Mouse (Mus musculus) C2C12 (cell line): Measurements from ENCODE around the gene Sorcs2. TPM values are rescaled to one million over a fixed set of nuclear protein-coding genes. Genes with fewer than 3 reads are reported as not detected.

Source experiments
- H3K27me3 ChIP-seq: one replicate; pipeline ENCODE4 v1.6.1; 2011; ENCODE audit not compliant: control insufficient read depth, insufficient read depth, insufficient read length
- H3K36me3 ChIP-seq: one replicate; pipeline ENCODE4 v1.6.1; 2011; ENCODE audit not compliant: control insufficient read depth, insufficient read depth
- H3K4me3 ChIP-seq: one replicate; pipeline ENCODE4 v1.5.1; 2011; ENCODE audit warnings: mild to moderate bottlenecking, control low read depth; ENCODE audit not compliant: poor library complexity, insufficient read depth, severe bottlenecking
- H3K79me2 ChIP-seq: one replicate; pipeline ENCODE4 v1.6.1; 2011; ENCODE audit not compliant: control insufficient read depth, insufficient read depth
- H3K79me3 ChIP-seq: one replicate; pipeline ENCODE4 v1.6.1; 2011; ENCODE audit warnings: low read depth, control low read depth
- H3ac ChIP-seq: one replicate; pipeline ENCODE3; 2011; ENCODE audit warnings: low read depth; ENCODE audit not compliant: control insufficient read depth, insufficient read length
- CEBPB ChIP-seq: IDR thresholded peaks from one replicate; pipeline ENCODE4 v1.6.1; 2011; ENCODE audit warnings: low read depth, mild to moderate bottlenecking, control low read depth, moderate library complexity
- CTCF ChIP-seq: IDR thresholded peaks from one replicate; pipeline ENCODE4 v1.5.1; 2011; ENCODE audit not compliant: control insufficient read depth, insufficient read depth, insufficient read length
- FOSL1 ChIP-seq: IDR thresholded peaks from one replicate; pipeline ENCODE4 v1.8.0; 2011; ENCODE audit warnings: mild to moderate bottlenecking, low read length; ENCODE audit not compliant: poor library complexity, insufficient read depth, severe bottlenecking
- MAX ChIP-seq: IDR thresholded peaks from one replicate; pipeline ENCODE4 v1.6.1; 2011; ENCODE audit warnings: mild to moderate bottlenecking, control low read depth
- MYOD1 ChIP-seq: IDR thresholded peaks from one replicate; pipeline ENCODE4 v1.6.1; 2011; ENCODE audit warnings: low read depth; ENCODE audit not compliant: control insufficient read depth, insufficient read length
- MYOG ChIP-seq: IDR thresholded peaks from one replicate; pipeline ENCODE4 v1.6.1; 2011; ENCODE audit not compliant: control insufficient read depth, insufficient read length; ENCODE audit errors: extremely low read depth
- USF1 ChIP-seq: IDR thresholded peaks from one replicate; pipeline ENCODE4 v1.6.1; 2011; ENCODE audit warnings: low read depth, mild to moderate bottlenecking, control low read depth, moderate library complexity
- polyA plus RNA-seq: library from polyadenylated mRNA; unstranded; fragments of >200 nt; fragmentation: generic; extraction: Trizol; gene quantifications from one replicate; pipeline ENCODE4 v1.2.1, GENCODE M21; 2012; ENCODE audit warnings: missing spikeins

Gene Sorcs2
- polyA plus RNA-seq, 1 experiment = 67.7 TPM

DNA sequence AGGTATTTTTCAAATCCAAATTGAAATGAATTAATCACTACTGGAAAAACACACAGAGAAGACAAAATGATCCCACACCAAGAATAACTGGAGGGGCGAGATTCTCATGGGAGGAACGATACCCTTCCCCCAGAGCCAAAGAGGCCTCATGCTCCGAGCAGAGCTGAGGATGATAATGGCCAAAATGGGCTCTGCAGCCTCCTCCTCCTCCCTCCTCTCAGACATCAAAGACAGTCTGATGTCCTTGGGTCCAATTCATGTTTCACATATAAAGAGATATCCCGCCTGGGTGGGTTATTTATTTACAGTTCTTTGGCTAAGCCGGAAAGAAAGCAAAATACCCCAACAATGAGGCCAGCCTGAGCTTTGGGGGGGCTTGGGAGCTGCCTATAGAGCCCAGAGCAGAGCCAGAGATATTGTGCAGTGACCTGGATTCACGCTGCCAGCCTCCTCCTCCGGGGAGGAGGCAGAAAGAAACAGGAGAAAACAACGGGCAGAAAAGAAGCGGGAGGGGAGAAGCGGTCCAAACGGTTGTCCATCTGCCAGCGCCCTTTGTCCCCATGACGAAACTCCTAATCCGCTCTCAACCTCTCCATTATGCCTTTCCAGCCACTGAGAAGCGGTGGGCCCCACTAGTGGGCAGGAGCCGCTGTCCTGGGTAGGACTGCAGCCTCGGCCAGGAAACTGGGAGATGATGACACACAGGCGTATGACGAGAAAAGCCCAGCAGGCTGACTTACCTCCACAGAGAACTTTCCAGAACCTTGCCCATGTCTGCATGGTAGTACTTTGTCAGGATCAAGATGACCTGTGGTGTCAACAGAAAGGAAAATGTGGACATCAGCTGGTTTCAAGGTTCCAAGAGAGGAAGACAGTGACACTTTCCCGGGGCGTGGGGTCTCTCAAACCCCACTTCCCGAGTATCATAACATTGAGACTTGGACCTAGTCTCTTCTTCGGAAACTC is 169.3 kb downstream of the Sorcs2 start:
- H3K79me2 ChIP-seq = no peaks in the 10 kb centered on the region

DNA sequence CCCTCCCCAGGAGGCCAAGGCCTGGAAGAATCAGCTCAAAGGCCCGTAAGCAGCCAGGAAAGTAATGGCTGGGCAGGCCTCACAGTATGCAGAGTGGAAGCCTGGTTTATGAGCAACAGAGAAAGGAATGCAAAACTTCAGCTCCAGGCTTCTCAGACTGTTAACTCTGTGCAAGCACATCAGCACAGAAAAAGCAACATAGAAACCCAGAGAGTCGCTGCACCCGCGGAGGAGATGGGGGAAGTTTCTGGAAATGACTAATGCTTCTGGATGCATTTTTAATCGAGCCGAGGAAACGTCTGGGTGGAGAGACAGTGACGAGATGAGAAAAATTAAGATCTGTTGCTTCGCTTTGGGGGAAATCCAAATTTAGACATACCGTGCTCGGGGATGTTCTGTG is 171.6 kb downstream of the Sorcs2 start:
- Histone ChIP-seq H3K79me2 (no peaks in the 10 kb centered on the region), H3K27me3 (no peaks in the 10 kb centered on the region), H3ac (no peak overlapping the region), H3K36me3 (no peaks in the 10 kb centered on the region), H3K4me3 (no peak overlapping the region), H3K79me3 (no peaks in the 10 kb centered on the region)
- TF ChIP-seq CEBPB (no peak), MYOD1 (no peak), MYOG (no peak), USF1 (no peak), MAX (no peak), FOSL1 (no peak)

More for the DNA sequence above, 169.3 kb downstream of the Sorcs2 start:
- Histone ChIP-seq H3K79me3 (no peaks in the 10 kb centered on the region), H3K27me3 (no peaks in the 10 kb centered on the region), H3K36me3 (no peaks in the 10 kb centered on the region), H3K4me3 (no peak overlapping the region), H3ac (no peak overlapping the region)
- TF ChIP-seq MAX (no peak), FOSL1 (no peak), MYOG (no peak), MYOD1 (no peak), CTCF (no peak), CEBPB (no peak), USF1 (no peak)

DNA sequence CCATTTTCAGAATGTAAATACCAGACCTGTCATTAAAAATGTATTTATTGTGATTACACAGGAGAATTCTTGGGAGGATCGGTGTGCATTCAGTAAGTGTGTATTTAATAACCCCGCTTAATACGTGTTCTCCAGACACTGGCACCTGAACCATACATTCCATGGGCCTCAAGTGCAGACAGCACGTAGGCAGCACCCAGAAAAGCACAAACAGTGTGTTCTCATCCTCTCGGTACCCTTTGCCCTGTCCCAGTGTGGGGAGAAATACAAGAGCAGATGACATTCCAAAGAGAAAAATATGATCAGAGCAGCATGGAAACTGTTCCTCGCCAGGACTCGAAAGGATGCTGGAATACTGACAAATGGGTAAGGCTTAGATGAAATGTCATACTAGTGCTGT is 172.1 kb downstream of the Sorcs2 start:
- TF ChIP-seq MYOD1 = no peak
- no peak for TF ChIP-seq MAX
- TF ChIP-seq USF1 = no peak
- no peak for TF ChIP-seq FOSL1
- TF ChIP-seq CEBPB = no peak
- no peak for TF ChIP-seq CTCF
- TF ChIP-seq MYOG = no peak
- Histone ChIP-seq H3K79me2 (no peaks in the 10 kb centered on the region), H3K4me3 (no peak overlapping the region), H3K79me3 (no peaks in the 10 kb centered on the region), H3ac (no peak overlapping the region), H3K27me3 (no peaks in the 10 kb centered on the region), H3K36me3 (no peaks in the 10 kb centered on the region)

DNA sequence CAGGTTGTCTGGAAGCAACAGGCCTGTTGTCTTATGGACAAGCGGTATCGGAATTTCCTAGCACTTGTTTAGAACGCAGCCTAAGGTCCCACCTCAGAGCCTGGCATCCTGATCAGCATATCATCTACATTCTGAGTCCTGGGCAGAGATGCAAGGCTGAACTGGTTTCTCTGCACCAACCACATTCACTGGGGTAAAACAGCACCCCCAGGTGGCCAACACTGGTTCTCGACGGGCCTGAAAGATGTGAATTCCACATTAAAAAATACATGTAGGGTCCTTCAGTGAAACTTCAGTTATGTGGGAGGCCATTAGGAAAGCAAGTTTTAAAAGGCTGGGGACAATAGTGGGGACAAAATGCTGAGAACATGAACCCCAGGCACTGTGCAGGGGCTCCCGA is 174.2 kb downstream of the Sorcs2 start:
- TF ChIP-seq MYOD1 (no peak), CEBPB (no peak), MYOG (no peak), CTCF (no peak), MAX (no peak), FOSL1 (no peak), USF1 (no peak)
- H3ac ChIP-seq = no peak overlapping the region
- H3K4me3 ChIP-seq = no peak overlapping the region
- H3K79me2 ChIP-seq = no peaks in the 10 kb centered on the region
- H3K79me3 ChIP-seq = no peaks in the 10 kb centered on the region
- H3K36me3 ChIP-seq = no peaks in the 10 kb centered on the region
- H3K27me3 ChIP-seq = no peaks in the 10 kb centered on the region

DNA sequence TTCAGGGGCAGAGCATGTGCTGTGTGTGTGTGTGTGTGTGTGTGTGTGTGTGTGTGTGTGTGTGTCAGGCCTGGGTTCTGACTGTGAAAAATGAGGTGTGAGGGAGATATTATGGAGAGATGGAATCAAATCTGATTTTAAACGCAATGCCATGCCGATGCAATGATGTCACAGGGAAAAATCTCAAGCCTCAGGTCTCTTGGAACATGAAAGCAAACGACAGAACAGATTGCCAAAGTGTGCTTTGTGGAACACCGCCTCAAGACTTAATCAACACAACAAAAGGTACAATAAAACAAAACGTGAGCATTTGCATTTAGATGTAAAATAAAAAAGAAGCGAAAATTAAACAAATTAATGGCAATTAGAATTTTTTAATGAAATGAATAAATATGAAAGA is 177.3 kb downstream of the Sorcs2 start:
- no peak for TF ChIP-seq CEBPB
- no peak for TF ChIP-seq MAX
- no peak for TF ChIP-seq MYOG
- TF ChIP-seq CTCF = no peak
- no peak for TF ChIP-seq USF1
- no peak for TF ChIP-seq FOSL1
- TF ChIP-seq MYOD1 = no peak
- Histone ChIP-seq H3K36me3 (no peaks in the 10 kb centered on the region), H3K27me3 (no peaks in the 10 kb centered on the region), H3K4me3 (no peak overlapping the region), H3ac (no peak overlapping the region), H3K79me2 (no peaks in the 10 kb centered on the region), H3K79me3 (no peaks in the 10 kb centered on the region)

DNA sequence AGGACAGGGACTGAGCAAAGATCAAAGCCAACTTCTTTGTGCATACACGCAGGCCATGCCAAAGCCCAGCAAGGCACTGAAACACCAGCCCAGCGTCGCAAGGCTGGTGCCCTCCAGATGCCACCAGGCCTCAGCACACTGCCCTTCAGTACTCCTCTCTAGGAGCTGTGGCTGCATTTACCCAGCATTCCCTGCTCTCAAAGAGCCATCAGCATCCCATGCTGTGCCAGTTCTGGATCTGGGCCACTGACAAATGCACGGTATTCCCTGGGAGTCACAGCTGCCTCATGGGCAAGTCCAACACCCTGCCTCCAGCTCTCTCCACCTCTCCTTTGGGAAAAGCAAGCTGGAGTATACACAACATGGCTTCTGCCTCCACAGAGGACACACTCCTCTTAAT is 177.8 kb downstream of the Sorcs2 start:
- Histone ChIP-seq H3K79me2 (no peaks in the 10 kb centered on the region), H3K79me3 (no peaks in the 10 kb centered on the region), H3ac (no peak overlapping the region), H3K27me3 (no peaks in the 10 kb centered on the region), H3K4me3 (no peak overlapping the region), H3K36me3 (no peaks in the 10 kb centered on the region)
- no peak for TF ChIP-seq CEBPB
- no peak for TF ChIP-seq MYOD1
- no peak for TF ChIP-seq CTCF
- no peak for TF ChIP-seq FOSL1
- TF ChIP-seq USF1 = no peak
- no peak for TF ChIP-seq MYOG
